Mouse (Mus musculus): ENCODE data around the gene Pck2. TPM values are rescaled to one million over a fixed set of nuclear protein-coding genes. Genes with fewer than 3 reads are reported as not detected.
A peak's percentile ranks its signal among the peaks of the same experiment; 100 is the strongest.

Gene Pck2
- polyA plus RNA-seq, 1 experiment from 2014 or later = 109 TPM

DNA sequence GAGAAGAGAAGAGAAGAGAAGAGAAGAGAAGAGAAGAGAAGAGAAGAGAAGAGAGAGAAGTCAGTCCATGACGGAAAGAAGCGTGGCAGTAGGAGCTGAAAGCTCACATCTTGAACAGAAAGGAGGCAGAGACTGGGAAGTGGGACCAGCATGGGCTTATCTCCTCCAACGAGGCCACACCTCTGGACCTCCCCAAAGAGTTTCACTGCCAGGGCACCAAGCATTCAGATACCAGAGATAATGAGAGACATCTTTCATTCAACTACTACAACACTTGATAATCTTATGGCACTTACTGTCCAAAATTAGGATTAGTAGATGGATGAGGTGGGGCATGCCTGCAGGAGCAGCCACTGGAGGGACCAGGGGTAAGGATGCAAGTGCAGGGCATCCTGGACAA lies 15.7 kb downstream of the Pck2 start:
- TF ChIP-seq CTCF (IDR thresholded peaks at IDR 0.05) = no peak
- no peak for ATAC-seq
- in situ Hi-C loops (cut with MboI; ENCODE audit: low pct_unique_long_range_greater_than_20kb) = loop anchor here (10.0 kb wide), 1 partner anchor 61 kb away; the partner anchor contains the start of gene Carmil3
- POLR2A ChIA-PET = interaction anchor here (1.5 kb wide), 1 partner anchor 35 kb away, joined by 4 read pairs; the partner anchor contains the start of gene Psme2
- no peaks in the 10 kb centered on the region for H3K27me3 ChIP-seq
- DNase-seq (ENCODE audit: low read depth, low spot score) = no peak
- CTCF ChIA-PET = interaction anchor here (0.8 to 4.3 kb wide), 5 partner anchors 9 to 58 kb away, joined by 3 to 30 read pairs (median 3); partner anchors contain the start of genes Psme1, Psme2 and Rnf31

DNA sequence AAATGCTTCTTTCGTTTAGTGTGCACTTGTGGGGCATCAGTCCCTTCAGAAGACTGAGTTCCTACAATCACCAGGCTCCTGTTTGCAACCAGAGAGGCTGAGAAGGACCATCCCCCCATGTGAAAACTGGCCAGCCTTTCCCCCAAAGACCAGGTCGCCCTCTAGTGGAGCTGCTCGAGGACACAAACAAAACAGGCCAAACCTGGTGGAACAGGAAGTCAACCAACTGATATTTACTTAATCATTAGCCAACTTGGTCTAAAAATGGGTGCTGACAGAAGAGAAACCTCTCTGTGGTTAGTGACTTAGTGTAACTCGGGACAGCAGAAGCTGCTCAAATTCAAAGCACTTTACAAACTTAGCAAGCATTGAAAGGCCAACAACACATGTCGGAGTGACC lies 16.9 kb downstream of the Pck2 start:
- POLR2A ChIA-PET = interaction anchor here (0.7 to 1.5 kb wide), 4 partner anchors 8 to 78 kb away, joined by 3 to 5 read pairs (median 4); partner anchors contain the start of genes Dhrs4, Pck2 and Psme2
- in situ Hi-C loops (cut with MboI; ENCODE audit: low pct_unique_long_range_greater_than_20kb) = loop anchor here (10.0 kb wide), 1 partner anchor 62 kb away; the partner anchor contains the start of gene Carmil3

DNA sequence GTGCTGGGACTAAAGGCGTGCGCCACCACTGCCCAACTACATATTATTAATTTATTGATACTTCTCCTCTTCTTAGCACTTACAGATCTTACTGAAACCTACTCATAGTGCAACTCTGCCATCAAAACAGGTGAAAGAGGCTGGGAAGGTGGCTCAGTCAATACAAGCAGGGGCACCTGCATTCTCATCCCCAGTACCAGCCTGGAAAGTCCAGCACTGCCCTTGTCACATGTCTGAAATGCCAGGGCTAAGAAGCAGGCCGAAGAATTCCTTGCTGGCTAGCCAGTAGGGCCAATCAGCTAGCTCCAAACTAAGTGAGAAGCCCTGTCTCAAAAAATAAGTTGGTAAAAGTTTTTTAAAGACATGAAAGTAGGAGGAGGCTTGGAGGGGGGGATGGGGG lies 17.5 kb downstream of the Pck2 start:
- ATAC-seq = no peak
- no peak for TF ChIP-seq CTCF (IDR thresholded peaks at IDR 0.05)

More for the DNA sequence above, 16.9 kb downstream of the Pck2 start:
- peak; percentile 79 for DNase-seq (ENCODE audit: low read depth, low spot score)
- no peaks in the 10 kb centered on the region for H3K27me3 ChIP-seq
- CTCF ChIA-PET = interaction anchor here (0.8 to 4.3 kb wide), 8 partner anchors 15 to 114 kb away, joined by 3 to 30 read pairs (median 4); partner anchors contain the start of genes Dhrs4, Emc9, Gmpr2 and Psme2
- ATAC-seq = peak; percentile 20
- no peak for TF ChIP-seq CTCF (IDR thresholded peaks at IDR 0.05)

DNA sequence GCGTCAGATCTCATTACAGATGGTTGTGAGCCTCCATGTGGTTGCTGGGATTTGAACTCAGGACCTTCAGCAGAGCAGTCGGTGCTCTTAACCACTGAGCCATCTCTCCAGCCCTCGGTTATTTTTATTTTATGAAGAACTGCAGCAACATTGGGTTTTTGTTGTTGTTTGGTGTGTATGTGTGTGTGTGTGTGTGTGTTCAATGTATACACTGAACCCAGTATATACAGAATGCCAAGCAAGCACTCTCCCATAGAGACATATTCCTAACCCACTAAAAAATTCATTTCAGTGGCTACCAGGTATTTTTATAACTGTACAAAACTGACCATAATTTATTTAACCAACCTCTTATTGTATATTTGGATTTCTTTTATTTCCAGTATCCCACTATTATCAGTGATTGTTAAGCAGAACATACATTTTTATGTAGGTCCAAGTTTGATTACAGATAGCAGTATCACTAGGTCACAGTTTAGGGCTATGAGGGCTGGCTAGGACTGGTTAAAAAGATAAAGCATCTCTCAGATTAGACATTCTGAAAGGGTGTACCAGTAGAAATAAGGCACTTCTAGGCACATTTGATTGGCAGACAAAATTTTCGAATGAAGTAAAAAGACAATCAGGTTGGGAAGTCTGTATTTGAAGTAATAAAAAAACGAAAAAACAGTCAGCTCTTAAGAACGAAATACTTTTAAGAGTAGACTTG lies 18.8 kb downstream of the Pck2 start:
- DNase-seq (ENCODE audit: low read depth, low spot score) = no peak
- POLR2A ChIA-PET = interaction anchor here (0.5 to 1.9 kb wide), 3 partner anchors 44 to 985 kb away, joined by 3 to 5 read pairs (median 3); no protein-coding TSS in a partner anchor
- no peaks in the 10 kb centered on the region for H3K27me3 ChIP-seq

More for the DNA sequence above, 17.5 kb downstream of the Pck2 start:
- ChIA-PET CTCF (interaction anchor here (0.8 to 4.3 kb wide), 7 partner anchors 16 to 114 kb away, joined by 3 to 30 read pairs (median 3); partner anchors contain the start of genes Dhrs4, Emc9 and Gmpr2), POLR2A (interaction anchor here (1.1 to 1.5 kb wide), 3 partner anchors 17 to 79 kb away, joined by 3 to 5 read pairs (median 4); partner anchors contain the start of genes Dhrs4, Pck2 and Psme2)
- no peaks in the 10 kb centered on the region for H3K27me3 ChIP-seq
- no peak for DNase-seq (ENCODE audit: low read depth, low spot score)
- in situ Hi-C loops (cut with MboI; ENCODE audit: low pct_unique_long_range_greater_than_20kb) = loop anchor here (10.0 kb wide), 1 partner anchor 63 kb away; the partner anchor contains the start of gene Carmil3

DNA sequence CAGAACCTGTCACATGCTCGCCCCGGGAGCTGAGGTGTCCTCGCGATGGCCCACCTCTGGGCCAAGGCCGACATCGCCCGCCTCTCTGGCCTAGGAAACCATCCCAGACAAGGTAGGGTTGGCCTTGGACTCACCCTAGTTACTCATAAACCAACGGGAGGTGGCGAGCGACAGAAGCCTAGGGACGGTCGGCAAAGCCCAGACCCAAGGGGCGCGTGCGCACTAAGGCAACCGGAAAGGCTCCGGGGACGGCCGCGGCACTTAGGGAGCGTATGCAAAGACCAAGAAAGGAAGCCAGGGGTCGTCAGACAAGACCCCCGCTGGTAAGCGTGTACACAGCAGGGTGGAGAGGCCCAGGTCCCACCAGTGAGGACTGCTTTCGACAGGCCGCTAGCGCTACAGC lies 19.7 kb downstream of the Pck2 start, which contains the start of gene Dcaf11:
Dcaf11 (plus strand) TSS at position 208 of the 403 bp plus-strand sequence.
- POLR2A ChIA-PET = interaction anchor here (0.5 to 2.8 kb wide), 8 partner anchors 15 to 986 kb away, joined by 3 to 19 read pairs (median 4); partner anchors contain the start of genes Psme1, Psme2 and Rnf31
- DNase-seq (ENCODE audit: low read depth, low spot score) (peak; percentile 83), ATAC-seq (peak; percentile 68)
- CTCF ChIA-PET = interaction anchor here (1.5 kb wide), 1 partner anchor 18 kb away, joined by 3 read pairs; no protein-coding TSS in a partner anchor
- H3K27me3 ChIP-seq = no peaks in the 10 kb centered on the region
- in situ Hi-C loops (cut with MboI; ENCODE audit: low pct_unique_long_range_greater_than_20kb) = loop anchor here (10.0 kb wide), 1 partner anchor 65 kb away; the partner anchor contains the start of gene Carmil3
- no peak for TF ChIP-seq CTCF (IDR thresholded peaks at IDR 0.05)

More for the DNA sequence above, 18.8 kb downstream of the Pck2 start:
- no peak for TF ChIP-seq CTCF (IDR thresholded peaks at IDR 0.05)
- no peak for ATAC-seq
- CTCF ChIA-PET = interaction anchor here (0.8 to 1.1 kb wide), 2 partner anchors 62 to 80 kb away, joined by 3 to 4 read pairs; partner anchors contain the start of gene Dhrs4
- in situ Hi-C loops (cut with MboI; ENCODE audit: low pct_unique_long_range_greater_than_20kb) = loop anchor here (10.0 kb wide), 1 partner anchor 64 kb away; the partner anchor contains the start of gene Carmil3

DNA sequence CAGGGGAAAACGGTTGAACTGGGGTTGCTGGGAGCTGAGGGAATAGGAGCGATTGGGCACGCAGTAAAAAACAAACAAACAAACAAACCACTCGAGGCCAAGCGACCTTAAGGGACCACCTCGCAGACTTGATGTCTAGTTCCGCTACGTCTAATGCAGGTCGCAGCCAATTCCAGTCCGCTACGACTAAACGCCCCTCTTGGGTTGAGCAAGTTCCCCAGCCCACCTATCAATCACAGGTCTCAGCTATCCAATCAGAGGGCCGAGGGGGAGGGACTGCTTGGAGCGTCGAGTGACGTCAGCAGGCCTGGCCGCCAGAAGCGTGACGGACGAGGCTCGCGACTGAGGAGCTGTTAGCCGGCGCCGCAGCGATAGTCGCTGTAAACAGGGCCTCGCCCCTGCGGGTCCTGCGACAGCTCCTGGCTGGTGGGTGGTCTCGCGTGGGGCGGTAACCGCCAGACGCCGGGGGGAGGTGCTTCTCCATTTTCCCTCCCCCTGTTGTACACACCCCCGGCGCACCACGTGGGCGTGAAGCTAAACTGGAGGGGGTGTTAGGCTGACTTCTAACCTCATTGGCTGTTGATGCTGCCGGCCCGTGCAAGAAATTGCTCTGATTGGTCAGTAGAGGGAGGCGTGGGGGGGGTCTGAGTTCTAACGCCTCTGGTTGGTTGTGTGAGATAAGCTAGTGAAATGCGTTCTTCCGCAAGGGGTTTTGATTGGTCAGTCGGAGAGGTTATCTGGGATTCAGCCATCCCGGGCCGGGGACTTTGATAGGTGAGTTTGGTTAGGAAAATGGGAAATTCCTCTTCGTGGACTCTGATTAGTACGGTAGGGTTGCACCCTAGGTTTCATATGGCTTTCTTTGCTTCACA lies 20.4 kb downstream of the Pck2 start, which contains the start of gene A730061H03Rik:
A730061H03Rik (minus strand) TSS at position 205 of the 872 bp plus-strand sequence.
- ATAC-seq (peak; percentile 86), DNase-seq (ENCODE audit: low read depth, low spot score) (peak; percentile 94)
- no peaks in the 10 kb centered on the region for H3K27me3 ChIP-seq
- no peak for TF ChIP-seq CTCF (IDR thresholded peaks at IDR 0.05)
- in situ Hi-C loops (cut with MboI; ENCODE audit: low pct_unique_long_range_greater_than_20kb) = no loop called here
- POLR2A ChIA-PET = interaction anchor here (0.6 to 2.8 kb wide), 7 partner anchors 16 to 63 kb away, joined by 3 to 19 read pairs (median 4); partner anchors contain the start of genes Psme1, Psme2 and Rnf31
- CTCF ChIA-PET = interaction anchor here (1.5 kb wide), 1 partner anchor 18 kb away, joined by 3 read pairs; no protein-coding TSS in a partner anchor

DNA sequence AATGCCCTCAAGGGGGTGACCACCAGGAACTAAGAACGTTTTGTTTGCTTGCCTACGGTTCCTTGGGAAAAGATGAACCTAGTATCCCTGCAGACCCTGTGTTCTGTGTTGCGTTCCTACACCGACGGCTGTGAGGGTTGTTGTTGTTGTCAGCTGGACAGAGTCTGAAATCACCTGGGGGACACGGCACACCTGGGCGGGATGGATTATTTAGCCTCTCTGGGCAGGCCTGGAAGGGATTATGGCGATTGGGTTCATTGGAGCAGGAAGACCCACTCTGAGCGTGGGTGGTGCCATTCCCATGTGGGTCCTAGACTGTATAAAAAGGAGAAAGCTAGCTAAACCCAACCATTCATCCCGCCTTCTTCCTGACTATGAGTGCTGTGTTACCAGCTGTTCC lies 21.8 kb downstream of the Pck2 start:
- POLR2A ChIA-PET = interaction anchor here (0.9 to 2.8 kb wide), 4 partner anchors 10 to 33 kb away, joined by 3 to 19 read pairs (median 6); partner anchors contain the start of gene Psme1
- CTCF ChIA-PET = interaction anchor here (1.8 kb wide), 1 partner anchor 13 kb away, joined by 5 read pairs; no protein-coding TSS in a partner anchor
- in situ Hi-C loops (cut with MboI; ENCODE audit: low pct_unique_long_range_greater_than_20kb) = no loop called here

DNA sequence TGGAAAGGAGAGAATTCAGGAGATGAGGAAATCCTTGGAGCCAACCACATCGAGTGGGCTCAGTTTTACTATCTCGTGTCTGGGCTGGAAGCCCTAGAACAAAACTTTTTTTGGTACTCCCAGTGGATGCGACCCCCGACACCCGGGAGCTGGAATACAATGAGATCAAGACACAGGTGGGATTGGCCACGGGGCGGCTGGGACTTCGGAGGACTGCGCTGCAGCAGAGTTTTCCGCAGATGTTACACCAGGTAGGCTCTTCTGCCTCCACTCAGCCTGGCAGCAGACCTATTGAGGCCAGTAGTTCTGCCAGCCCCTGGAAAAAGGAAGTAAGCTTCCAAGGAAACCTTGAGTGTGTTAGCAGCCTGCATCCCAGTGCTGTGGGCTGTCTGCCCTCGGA lies 23.2 kb downstream of the Pck2 start:
- ATAC-seq = no peak
- ChIA-PET POLR2A (interaction anchor here (1.8 kb wide), 1 partner anchor 46 kb away, joined by 3 read pairs; no protein-coding TSS in a partner anchor), CTCF (interaction anchor here (1.8 to 3.2 kb wide), 2 partner anchors 12 to 15 kb away, joined by 5 to 11 read pairs; partner anchors contain the start of gene Psme1)
- in situ Hi-C loops (cut with MboI; ENCODE audit: low pct_unique_long_range_greater_than_20kb) = no loop called here
- DNase-seq (ENCODE audit: low read depth, low spot score) = no peak
- H3K27me3 ChIP-seq = no peaks in the 10 kb centered on the region
- TF ChIP-seq CTCF (IDR thresholded peaks at IDR 0.05) = no peak

More for the DNA sequence above, 21.8 kb downstream of the Pck2 start:
- no peak for TF ChIP-seq CTCF (IDR thresholded peaks at IDR 0.05)
- no peak for ATAC-seq
- no peak for DNase-seq (ENCODE audit: low read depth, low spot score)
- no peaks in the 10 kb centered on the region for H3K27me3 ChIP-seq

DNA sequence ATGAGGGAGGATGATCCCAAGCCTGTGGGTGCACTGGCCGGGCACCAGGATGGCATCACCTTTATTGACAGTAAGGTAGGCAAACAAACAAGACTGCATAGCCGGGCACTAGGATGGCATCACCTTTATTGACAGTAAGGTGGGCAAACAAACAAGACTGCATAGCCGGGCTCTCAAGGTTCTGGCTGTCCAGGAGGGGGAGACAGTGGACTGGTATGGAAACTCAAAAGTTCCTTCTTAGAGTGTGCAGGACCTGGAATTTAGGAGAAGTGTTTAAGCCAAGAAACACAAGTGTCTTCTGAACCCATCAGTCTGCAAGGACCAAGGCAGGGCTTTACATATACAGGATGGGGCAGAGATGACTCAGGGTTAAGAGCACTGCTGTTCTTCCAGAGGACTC lies 25.7 kb downstream of the Pck2 start:
- CTCF ChIA-PET = interaction anchor here (0.8 to 3.2 kb wide), 3 partner anchors 10 to 19 kb away, joined by 3 to 11 read pairs (median 3); partner anchors contain the start of genes Emc9 and Psme1
- in situ Hi-C loops (cut with MboI; ENCODE audit: low pct_unique_long_range_greater_than_20kb) = no loop called here
- H3K27me3 ChIP-seq = no peaks in the 10 kb centered on the region
- DNase-seq (ENCODE audit: low read depth, low spot score) = no peak
- POLR2A ChIA-PET = no interaction called here
- ATAC-seq = no peak
- TF ChIP-seq CTCF (IDR thresholded peaks at IDR 0.05) = no peak
